Mouse (Mus musculus) heart, postnatal 14 days (tissue): ENCODE results near the gene Abhd4. TPM values are rescaled to one million over a fixed set of nuclear protein-coding genes. Genes with fewer than 3 reads are reported as not detected.

Experiments
- DNase-seq, 2 experiments: peaks; one replicate each; pipeline ENCODE4 v3.0.0; 2021 to 2022
- intact Hi-C: fragments of 180-260 bp; cut with DNase I; formaldehyde crosslinking; loops from one replicate; pipeline ENCODE4 v1.15.1; 2025
- total RNA-seq, 2 experiments: library from RNA; stranded (reverse); gene quantifications; 2 replicates each; pipeline ENCODE4 v1.2.3; 2021

Gene Abhd4
- total RNA-seq, 2 experiments from 2014 or later = 46.7 to 50.7 TPM

- DNase-seq = no peak
- intact Hi-C loops = no loop called here
Observed at GRCm38 (mm10) chr14:54264231-54264630, 10.2 kb downstream of the Abhd4 start.

GRCm38 (mm10) chr14:54265093-54265492, 11.1 kb downstream of the Abhd4 start:
- no peak for DNase-seq
- intact Hi-C loops = no loop called here

- intact Hi-C loops = no loop called here
Observed at GRCm38 (mm10) chr14:54265951-54266350, 12.0 kb downstream of the Abhd4 start.

DNA sequence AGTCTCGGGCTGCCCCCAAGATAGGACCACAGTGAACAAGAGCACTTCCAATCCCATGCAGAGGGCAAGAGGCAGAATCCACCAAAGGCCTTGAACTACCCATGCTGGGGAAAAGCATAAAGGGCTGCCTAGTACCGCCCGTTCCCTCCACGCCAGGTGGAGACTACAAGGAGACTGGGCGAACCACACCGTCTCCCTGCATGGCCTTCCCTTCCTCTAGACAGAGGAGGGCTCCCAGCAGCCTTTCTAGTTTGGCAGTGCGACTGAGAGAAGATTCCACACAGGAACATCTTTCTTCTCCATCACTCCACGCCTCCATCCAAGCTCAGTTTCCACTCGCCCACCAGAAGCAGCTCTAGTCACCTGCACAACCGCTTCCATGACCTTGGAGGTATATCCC, 14.0 kb downstream of the Abhd4 start:
- intact Hi-C loops = no loop called here
- DNase-seq = no peak

More at GRCm38 (mm10) chr14:54265951-54266350, 12.0 kb downstream of the Abhd4 start:
- no peak for DNase-seq

DNA sequence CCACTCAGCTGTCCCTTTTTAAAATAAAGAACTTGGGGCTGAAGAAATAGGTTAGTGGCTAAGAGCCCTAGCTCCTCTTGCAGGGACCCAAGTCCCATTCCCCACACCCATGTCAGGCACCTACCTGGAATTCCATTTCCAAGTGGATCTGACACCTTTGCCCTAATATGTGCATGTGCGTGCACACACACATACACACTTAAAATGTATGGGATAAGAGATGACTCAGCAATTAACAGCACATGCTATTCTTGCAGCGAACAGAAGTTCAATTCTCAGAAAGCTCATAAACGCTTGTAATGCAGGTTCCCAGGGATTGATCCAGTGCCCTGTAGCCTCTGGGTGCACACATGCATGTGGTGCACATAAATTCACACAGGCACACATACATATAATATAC, 15.6 kb downstream of the Abhd4 start:
- no peak for DNase-seq
- intact Hi-C loops = no loop called here

DNA sequence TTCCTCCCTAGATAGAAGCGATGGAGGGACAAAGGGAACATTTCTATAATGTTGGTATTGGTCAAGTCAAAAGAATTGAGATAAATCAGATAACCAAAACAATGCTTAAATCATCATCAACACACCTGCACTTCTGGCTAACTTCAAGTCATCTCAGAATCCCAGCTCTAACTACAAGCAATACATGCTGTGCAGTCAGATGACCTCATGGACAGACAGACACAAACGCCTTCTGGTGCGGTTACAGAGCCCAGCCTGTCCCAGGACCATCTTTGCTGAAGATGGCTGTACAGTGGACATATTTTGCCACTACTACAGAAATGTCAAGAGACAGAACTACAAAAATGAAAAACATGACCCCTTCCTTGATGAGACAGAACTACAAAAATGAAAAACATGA, 16.4 kb downstream of the Abhd4 start:
- intact Hi-C loops = no loop called here
- DNase-seq = no peak

- no peak for DNase-seq
- intact Hi-C loops = no loop called here
Observed at GRCm38 (mm10) chr14:54271976-54272606, 18.1 kb downstream of the Abhd4 start.

DNA sequence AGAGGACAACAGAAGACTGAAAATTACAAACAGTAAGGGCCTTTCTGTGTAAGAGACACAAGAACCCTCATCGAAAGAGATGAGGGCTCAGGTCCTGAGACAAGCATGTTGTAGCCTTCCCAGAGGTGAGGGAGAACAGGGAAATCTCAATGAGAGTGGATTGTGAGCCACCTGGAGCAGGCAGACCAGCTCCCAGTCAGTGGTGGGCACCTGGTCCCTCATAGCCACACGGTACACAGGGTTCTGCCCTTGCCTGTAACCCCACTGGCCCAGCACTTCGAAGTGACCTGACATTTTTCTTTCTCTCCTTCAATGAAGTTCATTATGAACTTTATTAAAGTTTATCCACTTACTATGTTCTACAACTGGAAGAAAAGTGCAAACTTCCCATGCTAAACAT, 18.7 kb downstream of the Abhd4 start:
- no peak for DNase-seq
- intact Hi-C loops = no loop called here

DNA sequence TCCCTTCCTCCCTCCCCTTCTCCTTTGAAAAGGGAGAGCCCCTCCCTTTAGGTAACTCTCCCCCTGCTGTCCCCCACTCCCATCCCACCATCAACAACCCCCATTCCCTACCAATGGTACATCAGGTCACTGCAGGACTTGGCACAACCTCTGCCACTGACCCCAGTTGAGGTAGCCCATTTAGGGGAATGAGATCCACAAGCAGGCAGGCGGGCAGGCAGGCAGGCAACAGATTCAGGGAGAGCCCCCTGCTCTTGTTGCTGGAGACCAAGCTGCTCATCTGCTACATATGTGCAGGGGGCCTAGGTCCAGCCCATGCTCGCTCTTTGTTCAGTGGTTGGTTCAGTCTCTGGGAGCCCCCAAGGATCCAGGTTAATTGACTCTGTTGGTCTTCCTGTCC, 22.5 kb downstream of the Abhd4 start:
- no peak for DNase-seq
- intact Hi-C loops = no loop called here

GRCm38 (mm10) chr14:54284839-54285238, 30.9 kb downstream of the Abhd4 start, which contains the start of gene Olfr49:
Olfr49 (minus strand) TSS chr14:54284939.
- intact Hi-C loops = no loop called here

GRCm38 (mm10) chr14:54300136-54300535, 46.1 kb downstream of the Abhd4 start:
- intact Hi-C loops = no loop called here
- no peak for DNase-seq

More at GRCm38 (mm10) chr14:54284839-54285238, 30.9 kb downstream of the Abhd4 start, which contains the start of gene Olfr49:
- no peak for DNase-seq

GRCm38 (mm10) chr14:54300676-54301075, 46.7 kb downstream of the Abhd4 start:
- no peak for DNase-seq

DNA sequence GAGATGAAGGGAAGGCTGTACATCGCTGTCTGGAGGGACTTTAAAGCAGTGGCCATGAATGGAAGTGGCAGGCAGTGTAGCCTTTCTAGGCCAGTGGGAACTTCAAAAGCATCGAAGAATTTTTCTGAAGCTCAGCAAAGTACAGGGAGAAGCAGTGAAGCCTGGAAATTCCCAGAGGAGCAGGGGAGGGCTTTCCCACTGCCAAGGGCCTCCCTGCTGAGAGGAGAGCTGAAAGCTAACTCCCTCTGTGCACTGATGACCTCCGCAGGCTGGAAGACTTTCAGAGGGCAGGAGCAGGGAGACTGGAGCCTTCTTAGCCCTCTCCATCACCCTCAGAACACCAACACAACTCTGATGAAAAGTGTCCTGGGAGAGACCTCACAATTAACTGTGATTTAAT, 57.8 kb downstream of the Abhd4 start:
- intact Hi-C loops = no loop called here
- no peak for DNase-seq

More at GRCm38 (mm10) chr14:54300676-54301075, 46.7 kb downstream of the Abhd4 start:
- intact Hi-C loops = no loop called here

Other genes starting within 250 kb of the Abhd4 start
- 100 to 1,000 TPM; 104 TPM for gene Dad1, start 84 bp upstream of the Abhd4 start, total RNA-seq
- not detected for gene Olfr49, start 30.8 kb downstream of the Abhd4 start, total RNA-seq
- gene Oxa1l, start 106.6 kb downstream of the Abhd4 start, total RNA-seq = 100 to 1,000 TPM; 116 to 125 TPM
- 1 to 10 TPM; 6.2 to 6.5 TPM for gene Slc7a7, start 163.6 kb downstream of the Abhd4 start, total RNA-seq
- gene Mrpl52, start 172.7 kb downstream of the Abhd4 start, total RNA-seq = 100 to 1,000 TPM; 102 to 116 TPM
- 10 to 100 TPM; 53.6 to 60.0 TPM for gene Mmp14, start 177.4 kb downstream of the Abhd4 start, total RNA-seq
- gene Lrp10, start 209.9 kb downstream of the Abhd4 start, total RNA-seq = 10 to 100 TPM; 63.2 to 65.6 TPM
- gene Rem2, start 221.9 kb downstream of the Abhd4 start, total RNA-seq = not detected